Mouse (Mus musculus): ENCODE results near the gene Tulp2.

- TF ChIP-seq TCF12 (IDR thresholded peaks at IDR 0.05; ENCODE audit: low read depth, low read length) = no peak
- TF ChIP-seq CTCF (IDR thresholded peaks at IDR 0.05 in 2 of 3, conservative IDR thresholded peaks at IDR 0.05 in 1 of 3; ENCODE audit: control insufficient read depth in 1 of 3, insufficient read depth in 1 of 3, low read depth in 2 of 3, low read length in 3 of 3, poor library complexity in 1 of 3, severe bottlenecking in 1 of 3) = no peak
- no peak for TF ChIP-seq ZNF384 (IDR thresholded peaks at IDR 0.05; ENCODE audit: low read depth, low read length)
- no peak for TF ChIP-seq RAD21 (IDR thresholded peaks at IDR 0.05; ENCODE audit: low read depth, low read length)
- TF ChIP-seq POLR2A (IDR thresholded peaks at IDR 0.05; ENCODE audit: control insufficient read depth in 1 of 2, insufficient read depth in 1 of 2, low read depth in 1 of 2, low read length in 2 of 2, poor library complexity in 1 of 2) = no peak
- no peak for TF ChIP-seq TBP (IDR thresholded peaks at IDR 0.05; ENCODE audit: low read depth, low read length)
- TF ChIP-seq MAX (IDR thresholded peaks at IDR 0.05; ENCODE audit: low read length) = no peak
- TF ChIP-seq CHD1 (IDR thresholded peaks at IDR 0.05; ENCODE audit: low read depth, low read length) = no peak
- no peak for TF ChIP-seq KAT2A (conservative IDR thresholded peaks at IDR 0.05; ENCODE audit: low read depth, low read length)
- no peak for TF ChIP-seq MYB (IDR thresholded peaks at IDR 0.05; ENCODE audit: low read depth, low read length)
Measured at GRCm38 (mm10) chr7:45488293-45489204, 6.9 kb downstream of the Tulp2 start, which contains the start of gene Dhdh.

All from MEL (cell line).